Mouse (Mus musculus) left cerebral cortex, postnatal 4 days (tissue): ENCODE measurements around the gene Rora. TPM values are rescaled to one million over a fixed set of nuclear protein-coding genes. Genes with fewer than 3 reads are reported as not detected.

Experiments used
- DNase-seq: peaks from one replicate; pipeline ENCODE4 v3.0.0-alpha.2; 2022
- intact Hi-C: fragments of 180-260 bp; cut with DNase I; formaldehyde crosslinking; loops from one replicate; pipeline ENCODE4 v1.15.1; 2025
- total RNA-seq, 2 experiments: library from RNA; stranded (reverse); gene quantifications; 2 replicates each; pipeline ENCODE4 v1.2.3; 2021

Rora gene
- total RNA-seq, 2 experiments from 2014 or later = 25.3 to 29.2 TPM

DNA sequence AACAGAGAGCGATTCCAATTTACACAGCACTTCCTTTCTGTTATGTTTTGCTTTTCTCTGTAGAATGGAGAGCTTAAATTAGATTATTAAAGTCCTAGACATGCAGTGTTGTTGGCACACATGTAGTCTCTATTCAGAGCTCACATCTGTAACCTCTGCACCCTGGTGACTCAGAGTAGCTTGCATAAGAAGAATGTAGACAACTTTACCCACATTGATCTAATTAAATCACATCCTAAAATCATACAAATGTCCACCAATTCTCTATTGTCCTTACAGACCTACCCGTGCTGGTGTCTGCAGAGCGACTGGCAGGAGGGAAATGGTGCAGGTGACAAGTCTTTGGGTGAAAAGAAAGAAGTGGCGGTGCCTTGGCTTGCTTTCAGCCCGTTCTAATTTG is 155.9 kb downstream of the Rora start:
- DNase-seq = no peak
- intact Hi-C loops = no loop called here

DNA sequence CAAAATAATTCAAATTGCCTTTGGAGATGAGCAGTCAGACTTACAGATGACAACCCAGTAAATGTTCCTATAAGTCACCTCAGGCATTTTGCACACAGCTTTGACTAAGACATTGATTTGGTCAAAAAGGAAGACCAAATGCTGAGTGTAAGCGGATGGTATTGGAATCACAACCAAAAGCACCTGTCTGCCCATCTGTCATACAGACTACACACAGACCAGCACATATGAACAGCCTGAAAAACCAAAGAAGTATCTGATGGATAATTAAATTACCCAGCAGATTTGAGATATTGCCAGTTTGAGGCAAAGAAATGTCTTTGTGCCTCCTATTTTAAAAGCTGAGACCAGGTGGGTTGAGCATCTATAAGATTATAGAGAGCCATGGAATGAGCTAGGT is 161.1 kb downstream of the Rora start:
- DNase-seq = no peak
- intact Hi-C loops = no loop called here

DNA sequence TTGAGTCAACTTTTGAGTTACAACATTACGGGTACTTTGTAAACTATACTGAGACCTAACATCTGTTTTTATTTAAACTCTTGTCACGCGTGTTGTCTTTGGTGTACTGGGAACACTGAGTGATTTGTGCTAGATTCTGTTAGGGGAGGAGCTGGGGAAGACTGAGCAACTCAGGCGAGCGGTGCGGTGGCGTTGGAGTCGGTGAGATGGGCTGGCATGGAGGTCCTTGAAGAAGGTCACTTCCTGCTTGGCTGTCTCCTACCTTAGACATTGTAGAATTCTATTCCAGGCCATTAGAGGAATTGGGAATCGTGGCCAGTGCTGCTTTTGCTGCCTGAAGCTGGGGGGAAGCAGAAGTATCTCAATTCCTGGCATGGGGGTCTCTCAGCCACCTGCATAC is 162.3 kb downstream of the Rora start:
- intact Hi-C loops = no loop called here
- DNase-seq = no peak

DNA sequence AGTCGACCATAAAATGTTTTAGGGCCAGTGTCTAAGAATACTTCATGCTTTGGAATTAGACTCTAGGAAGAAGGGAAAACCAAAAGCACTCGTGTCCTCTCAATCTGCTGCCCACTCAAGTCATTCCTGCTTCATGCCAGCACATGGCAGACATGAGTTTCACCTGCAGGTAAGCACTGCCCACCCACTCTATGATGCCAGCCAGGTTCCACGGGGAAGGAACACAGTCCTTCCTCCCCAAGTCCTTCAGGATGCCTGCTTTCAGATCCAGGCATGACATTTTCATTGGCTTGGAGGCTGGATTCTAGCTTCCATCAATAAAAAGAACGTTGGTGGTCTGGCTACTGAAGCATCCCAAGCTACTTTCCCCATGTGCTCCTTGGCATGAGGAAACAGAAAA is 166.4 kb downstream of the Rora start:
- DNase-seq = no peak
- intact Hi-C loops = loop anchor here (10.0 kb wide), 1 partner anchor 475 kb away; no protein-coding TSS in a partner anchor

DNA sequence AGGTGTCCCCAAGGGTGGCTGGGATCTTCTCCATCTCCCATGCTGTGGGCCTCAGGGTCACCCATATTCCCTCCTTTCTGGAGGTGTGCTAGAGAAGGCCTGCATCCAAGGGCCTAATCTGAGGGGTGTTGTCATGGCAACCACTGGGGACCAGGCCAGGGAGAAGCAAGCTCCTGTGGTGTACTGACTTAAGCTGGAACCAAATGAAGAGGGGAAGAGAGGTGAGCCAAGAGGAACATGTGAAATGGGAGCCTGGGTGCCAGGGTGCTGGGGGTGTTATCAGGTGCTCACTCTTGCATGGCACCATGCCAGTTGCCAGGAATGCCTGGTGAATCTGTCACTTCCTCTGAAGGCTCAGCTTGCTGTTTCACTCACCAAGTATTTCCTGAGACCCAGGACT is 166.9 kb downstream of the Rora start:
- DNase-seq = peak; percentile 79
- intact Hi-C loops = loop anchor here (10.0 kb wide), 1 partner anchor 474 kb away; no protein-coding TSS in a partner anchor

DNA sequence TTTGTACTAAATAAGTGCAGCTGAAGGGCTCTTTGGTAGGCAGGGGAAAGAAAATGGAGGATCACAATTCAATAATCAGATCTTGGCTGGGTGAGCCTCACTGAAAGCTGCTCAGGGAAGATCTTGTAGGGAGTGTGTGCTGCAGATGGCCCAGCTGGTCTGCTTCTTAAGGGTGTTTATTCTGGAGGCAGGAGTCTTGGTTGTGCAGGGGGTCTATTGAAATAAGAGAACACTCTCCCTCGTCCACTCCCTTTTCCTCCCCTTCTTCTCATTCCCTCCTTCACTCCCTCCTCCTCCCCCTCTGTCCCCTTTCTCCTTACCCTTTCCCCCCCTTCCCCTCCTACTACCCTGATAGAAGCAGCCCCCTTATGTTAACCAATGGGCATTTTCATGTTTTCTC is 167.8 kb downstream of the Rora start:
- no peak for DNase-seq
- intact Hi-C loops = loop anchor here (10.0 kb wide), 1 partner anchor 473 kb away; no protein-coding TSS in a partner anchor

DNA sequence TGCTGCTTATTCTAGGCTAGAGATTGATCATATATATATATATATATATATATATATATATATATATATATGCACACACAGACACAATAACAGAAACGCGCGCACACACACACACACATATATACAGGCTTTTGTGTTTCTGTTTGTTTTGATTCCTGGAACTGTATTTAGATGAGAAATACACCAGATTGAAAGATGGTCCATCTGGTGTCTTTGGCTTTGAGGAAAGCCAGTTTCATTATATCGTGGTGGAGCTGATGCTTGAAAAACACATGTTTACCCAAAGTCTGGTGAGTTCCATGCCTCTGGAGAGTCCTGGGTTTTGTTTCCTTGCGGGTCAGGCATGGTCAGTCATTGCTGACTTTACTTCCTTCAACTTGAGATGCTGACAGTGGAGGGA is 169.7 kb downstream of the Rora start:
- intact Hi-C loops = loop anchor here (10.0 kb wide), 1 partner anchor 472 kb away; no protein-coding TSS in a partner anchor
- no peak for DNase-seq

DNA sequence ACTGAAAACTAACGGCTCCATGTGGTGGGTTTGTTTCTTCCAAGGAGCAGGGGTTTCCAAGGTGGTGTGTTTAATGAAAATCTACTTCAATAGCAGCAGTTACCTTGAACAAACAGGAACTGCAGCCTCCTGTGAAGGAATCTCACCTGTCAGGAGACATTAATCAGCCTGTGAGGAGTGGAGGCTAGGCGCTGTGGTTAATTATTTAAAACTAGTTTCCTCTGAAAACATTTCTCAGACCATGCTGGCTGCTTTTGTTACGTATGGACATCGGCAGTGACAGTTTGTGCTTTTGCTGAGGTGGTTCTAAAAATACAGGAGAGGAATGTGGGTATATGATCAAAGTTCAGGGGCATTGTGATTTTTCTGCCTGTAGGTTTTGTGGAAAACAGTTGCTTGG is 171.5 kb downstream of the Rora start:
- no peak for DNase-seq
- intact Hi-C loops = loop anchor here (10.0 kb wide), 1 partner anchor 470 kb away; no protein-coding TSS in a partner anchor

DNA sequence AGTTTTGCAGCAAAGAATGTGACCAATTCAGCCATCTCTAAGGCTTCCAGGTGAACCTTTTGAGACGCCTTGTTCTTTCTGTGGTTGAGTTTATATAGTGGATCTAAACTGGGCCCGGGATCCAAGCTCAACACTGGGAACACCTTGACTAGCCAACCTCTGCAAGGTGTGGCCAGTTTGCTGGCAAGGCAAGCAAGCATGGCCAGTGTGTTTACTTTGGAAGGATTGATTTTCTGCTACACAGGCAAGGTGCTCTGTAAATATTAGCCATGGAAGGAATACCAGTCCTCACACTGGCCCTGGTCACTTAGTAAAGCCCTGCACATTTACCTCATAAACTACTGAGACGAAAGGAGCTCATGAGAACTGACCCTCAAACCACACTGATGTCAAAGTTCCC is 172.3 kb downstream of the Rora start:
- intact Hi-C loops = loop anchor here (10.0 kb wide), 1 partner anchor 469 kb away; no protein-coding TSS in a partner anchor
- DNase-seq = no peak

DNA sequence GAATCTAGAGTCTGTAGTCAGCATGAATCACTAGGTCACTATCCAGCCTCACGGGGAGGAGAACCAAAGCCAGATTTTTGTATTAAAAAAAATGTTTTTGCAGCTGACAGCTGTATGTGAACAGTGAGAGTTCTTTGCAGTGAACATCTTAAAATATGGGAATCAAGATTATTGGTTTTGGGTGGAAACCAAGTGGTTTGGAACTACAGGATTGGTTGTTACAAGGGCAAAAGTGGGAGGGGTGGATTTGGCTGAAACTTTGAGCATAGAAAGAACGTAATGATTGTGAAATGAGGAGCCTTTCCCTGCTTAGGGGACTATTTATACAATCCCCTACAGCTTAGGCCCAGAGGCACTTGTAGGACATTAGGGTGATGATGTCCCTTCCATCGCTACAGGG is 173.9 kb downstream of the Rora start:
- no peak for DNase-seq
- intact Hi-C loops = loop anchor here (10.0 kb wide), 1 partner anchor 467 kb away; no protein-coding TSS in a partner anchor

DNA sequence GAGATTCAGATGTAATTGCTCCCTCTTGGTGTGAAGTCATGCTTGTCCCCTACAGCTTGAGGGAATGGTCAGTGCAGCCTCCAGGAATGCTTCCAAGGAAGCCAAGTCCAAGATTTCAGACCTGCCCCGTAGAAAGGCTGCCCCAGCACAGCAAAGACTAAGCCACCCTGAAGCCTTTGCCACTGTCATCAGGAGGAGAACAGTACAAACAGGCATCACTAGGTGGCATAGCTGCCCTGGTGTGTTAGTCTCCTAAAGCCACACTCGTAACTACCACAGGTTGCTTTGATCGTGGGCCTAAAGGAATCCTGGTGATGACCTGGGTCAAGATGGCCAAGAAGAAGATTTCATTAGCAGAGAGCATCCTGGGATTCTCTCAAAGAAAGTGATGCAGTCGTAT is 176.3 kb downstream of the Rora start:
- no peak for DNase-seq
- intact Hi-C loops = loop anchor here (10.0 kb wide), 1 partner anchor 465 kb away; no protein-coding TSS in a partner anchor

DNA sequence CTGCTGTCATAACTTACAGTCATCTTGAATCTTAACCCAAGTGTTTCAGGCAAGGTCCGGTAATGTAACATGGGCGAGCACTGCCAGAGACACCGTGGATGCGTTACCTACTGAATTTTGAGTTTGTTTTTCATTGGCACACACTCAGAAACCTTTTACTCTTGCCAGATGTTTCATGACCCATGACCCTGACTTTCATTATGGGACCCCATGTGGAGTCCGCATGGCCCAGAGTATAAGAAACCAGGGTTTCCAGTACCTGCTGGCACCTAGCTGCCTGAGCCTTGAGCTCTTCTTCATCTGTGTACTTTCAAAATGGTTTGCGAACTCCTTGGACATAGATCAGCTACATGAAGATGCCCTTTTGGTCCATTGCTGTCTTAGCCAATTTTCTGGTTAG is 179.7 kb downstream of the Rora start:
- no peak for DNase-seq
- intact Hi-C loops = no loop called here

DNA sequence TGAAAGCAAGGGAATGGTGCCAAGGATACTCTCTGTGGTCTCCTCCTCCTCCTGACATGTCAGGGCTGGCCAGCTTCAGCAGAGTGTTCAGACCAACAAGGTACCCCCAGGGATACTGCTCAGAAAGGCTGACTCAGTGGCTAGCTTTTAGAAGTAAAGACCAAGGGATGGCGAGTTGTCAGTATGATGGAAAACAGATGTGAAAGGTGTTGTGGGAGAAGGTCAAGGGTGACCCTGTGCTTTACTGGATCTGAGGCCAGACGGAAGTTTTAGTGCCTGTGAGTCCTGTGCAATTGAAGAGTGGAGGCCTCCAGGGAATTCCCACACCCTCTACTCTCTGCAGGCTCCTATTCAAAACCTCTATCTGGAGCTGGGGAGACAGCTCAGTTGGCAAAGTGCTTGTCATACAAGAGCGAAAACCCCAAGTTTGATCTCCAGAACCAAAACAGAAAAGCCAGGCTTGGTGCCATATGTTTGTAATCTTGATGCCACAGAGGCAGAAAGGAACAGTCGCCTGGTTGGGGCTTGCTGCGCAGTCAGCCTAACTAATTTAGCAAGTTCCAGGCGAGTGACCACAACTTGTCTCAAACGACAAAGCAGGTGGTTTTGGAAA is 181.6 kb downstream of the Rora start:
- DNase-seq = no peak
- intact Hi-C loops = no loop called here

DNA sequence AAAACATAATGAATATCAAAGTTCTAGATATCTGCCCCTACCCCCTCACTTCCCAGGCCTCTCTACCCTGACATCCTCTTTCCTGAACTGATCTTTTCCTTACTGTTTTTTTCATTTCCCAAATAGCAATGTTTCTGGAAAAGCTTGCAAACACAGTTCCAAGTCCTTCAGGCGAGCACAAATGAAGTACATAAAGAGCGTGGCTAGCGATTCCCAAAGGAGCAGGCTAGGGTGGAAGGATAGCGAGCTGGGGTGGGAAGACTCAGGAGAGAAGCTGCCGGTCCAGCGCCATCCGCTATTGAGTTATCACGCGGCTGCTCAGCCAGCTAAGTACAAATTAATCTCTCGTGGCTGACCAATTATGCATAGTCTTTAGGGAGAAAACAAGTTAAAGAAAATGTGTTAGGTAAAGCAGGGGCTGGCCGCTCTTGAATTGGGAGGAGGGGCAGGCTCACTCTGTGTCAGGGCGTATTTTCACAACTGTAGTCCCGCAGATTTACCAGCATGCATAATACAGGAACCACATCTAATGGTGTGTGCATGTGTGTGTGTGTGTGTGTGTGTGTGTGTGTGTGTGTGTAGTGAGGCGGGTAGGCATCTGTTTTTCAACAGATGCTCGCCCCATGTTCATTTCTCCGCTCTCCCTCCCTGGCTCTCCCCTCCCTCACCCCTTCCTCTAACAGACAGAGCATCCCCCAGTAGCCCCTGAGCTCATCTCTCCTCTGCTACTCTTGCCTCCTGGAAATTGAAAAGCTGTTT is 188.7 kb downstream of the Rora start:
- intact Hi-C loops = no loop called here
- peak; percentile 14 for DNase-seq

DNA sequence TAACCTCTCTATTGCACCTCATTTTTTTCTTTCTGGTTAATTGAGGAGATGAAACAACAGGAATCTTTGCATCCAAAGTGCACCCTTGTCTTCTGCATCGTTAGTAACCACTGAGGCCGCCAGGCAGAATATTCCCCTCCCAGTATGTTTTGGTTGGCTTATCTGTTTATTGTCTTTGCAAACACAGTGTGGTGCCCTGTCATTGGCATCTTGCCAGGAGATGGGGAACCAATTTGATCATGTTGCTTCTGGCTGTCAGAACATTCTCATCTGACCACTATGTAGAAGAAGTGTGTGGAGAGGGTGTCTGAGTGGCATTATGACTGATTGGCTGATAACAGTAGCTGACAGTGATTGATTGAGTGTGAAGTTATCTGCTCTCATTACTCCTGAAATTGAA is 192.0 kb downstream of the Rora start:
- intact Hi-C loops = no loop called here
- DNase-seq = peak; percentile 62

DNA sequence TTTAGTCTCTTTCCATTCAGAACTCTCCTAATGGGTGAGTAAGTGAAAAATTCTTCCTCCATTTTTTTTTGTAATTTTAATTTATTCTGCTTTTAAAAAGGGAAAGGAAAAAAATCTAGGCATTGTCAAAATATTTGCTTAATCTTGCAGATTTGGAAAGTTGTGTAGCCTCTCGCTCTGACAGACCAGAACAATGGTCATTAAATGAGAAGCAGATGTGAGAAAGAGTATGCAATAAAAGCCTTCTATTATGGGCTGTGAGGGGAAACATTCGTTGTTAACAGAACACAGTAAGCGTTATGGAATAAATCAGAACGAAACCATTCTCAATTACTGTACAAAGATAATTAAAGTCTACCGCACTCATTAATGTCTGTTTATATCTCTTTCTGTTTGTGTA is 196.7 kb downstream of the Rora start:
- no peak for DNase-seq
- intact Hi-C loops = no loop called here

DNA sequence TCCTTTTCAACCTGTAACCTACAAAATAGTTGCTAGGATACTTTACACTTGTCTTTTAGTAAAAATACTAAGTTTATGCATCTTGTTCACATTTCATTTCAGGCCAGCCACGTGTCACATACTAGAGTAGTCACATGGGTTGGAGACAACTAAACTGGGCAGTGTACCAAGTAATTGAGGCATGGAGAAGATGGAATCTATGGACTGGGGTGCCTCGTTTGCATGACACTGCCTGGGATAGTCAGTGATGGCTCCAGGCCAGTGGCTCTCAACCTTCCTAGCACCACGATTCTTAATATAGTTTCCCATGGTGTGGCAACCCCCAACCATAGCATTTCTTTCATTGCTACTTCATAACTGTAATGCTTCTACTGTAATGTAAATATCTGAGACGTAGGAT is 198.6 kb downstream of the Rora start:
- intact Hi-C loops = no loop called here
- DNase-seq = no peak

DNA sequence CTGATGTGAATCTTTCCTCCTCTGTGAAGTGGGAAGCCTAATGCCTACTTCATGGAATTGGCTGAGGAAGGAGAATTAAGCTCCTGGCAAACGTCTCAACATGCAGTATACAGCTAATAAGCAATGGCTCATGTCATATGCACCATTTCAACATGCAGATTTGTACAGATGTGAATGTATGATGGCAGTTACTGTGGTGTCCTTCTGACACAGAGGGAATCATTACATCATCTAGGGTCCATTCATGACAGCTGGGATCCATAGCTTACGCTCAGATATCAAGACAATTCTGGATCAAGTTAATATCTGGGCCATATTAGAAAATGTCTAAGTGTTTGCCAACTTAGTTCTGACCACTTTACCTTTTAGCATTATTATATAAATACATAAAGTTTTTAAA is 199.3 kb downstream of the Rora start:
- DNase-seq = no peak
- intact Hi-C loops = no loop called here

DNA sequence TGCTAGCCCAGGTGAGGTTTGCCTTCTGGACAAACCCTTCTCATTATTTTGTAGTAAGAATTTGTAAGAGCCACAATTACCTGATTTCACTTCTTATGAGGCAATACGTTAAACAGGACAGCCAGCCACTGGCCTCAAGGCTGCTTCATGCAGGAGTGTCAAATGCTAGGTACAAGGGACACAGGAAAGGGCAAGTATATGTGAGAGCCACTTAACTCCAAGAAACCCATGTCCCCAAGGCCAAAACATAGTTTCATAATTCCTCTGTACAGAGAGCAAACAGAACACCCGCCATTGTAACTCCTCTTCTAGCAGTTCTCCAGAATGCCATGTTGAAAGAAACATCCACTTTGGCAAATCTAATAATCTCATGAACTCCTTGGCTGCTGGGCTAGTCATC is 205.9 kb downstream of the Rora start:
- intact Hi-C loops = no loop called here
- no peak for DNase-seq

DNA sequence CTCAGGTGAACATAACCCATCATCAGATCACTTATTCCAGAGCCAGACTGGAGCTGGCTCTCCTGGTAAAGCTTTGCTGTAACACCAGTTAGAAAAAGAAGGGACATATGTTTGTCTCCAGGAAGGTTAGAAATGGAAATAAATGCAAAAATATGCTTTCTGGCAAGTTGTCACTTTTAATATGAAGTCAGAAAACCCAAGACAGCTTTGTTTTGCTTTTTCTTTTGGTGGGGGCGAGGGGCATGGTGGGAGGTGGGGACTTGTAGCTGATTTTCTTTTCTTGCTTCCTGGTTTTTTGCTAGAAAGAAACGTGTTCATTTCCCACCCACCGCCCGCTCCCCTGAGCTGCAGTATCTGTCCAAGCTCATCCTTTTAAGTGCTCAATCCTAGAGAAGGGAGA is 212.7 kb downstream of the Rora start:
- no peak for DNase-seq

DNA sequence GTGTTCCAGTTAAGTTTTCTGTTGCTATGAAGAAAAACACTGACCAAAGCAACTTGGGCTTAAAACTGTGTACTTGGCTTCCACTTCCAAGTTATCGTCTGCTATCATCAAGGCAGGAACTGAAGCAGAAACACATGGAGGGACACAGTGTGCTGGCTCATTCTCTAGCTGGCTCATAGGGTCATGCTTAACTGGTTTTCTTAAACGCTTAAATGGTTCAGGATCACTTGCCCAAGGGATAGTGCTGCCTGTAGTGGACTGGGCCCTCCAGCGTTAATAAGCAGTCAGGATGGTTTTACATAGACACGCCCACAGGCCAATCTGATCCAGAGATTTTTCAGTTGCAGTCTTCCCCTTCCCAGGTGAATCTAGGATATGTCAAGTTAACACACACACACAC is 220.3 kb downstream of the Rora start:
- no peak for DNase-seq
- intact Hi-C loops = no loop called here

More for the DNA sequence above, 212.7 kb downstream of the Rora start:
- intact Hi-C loops = no loop called here

DNA sequence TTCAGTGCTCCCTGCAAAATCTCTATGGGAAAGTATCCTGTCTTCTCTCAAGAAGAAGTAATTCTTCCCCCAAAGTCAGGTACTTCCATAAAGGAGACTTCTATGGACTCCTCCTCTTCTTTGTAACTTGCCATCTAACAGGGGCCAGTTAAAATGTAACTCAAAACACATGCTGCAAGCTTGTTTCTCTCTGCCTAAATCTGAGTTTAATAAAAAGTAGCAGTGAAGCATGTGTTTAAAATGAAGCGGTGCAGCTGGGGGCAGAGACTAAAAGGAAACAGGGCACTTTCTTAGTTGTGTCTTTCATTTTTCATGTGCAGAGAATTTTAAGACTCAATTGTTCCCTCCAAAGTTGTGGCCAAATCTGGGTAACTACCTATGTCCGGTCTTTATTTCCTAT is 221.0 kb downstream of the Rora start:
- intact Hi-C loops = no loop called here
- DNase-seq = no peak
